22 mouse cellular contexts compared by ENCODE assay signal in the genomic region with DNA sequence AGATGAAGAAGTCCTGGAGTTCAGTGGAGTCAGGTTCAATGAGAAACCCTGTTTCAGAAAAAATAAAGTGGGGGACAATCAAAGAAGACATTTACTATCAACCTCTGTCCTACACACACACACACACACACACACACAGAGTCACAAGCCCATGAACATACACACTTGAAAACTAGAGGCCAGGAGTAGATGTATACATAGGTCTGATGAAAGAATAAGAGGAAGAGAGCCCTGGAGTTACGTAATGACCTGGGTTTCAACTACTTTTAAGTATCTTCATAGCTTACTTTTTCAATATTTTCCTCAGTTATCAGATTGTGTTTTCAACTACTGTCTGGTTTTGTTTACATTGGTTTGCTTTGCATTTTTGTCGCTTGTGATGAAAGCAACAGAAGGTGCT. TPM values are rescaled to one million over a fixed set of nuclear protein-coding genes. Genes with fewer than 3 reads are reported as not detected.
"Had no signal": no experiment of that assay in that cellular context is flagged by ENCODE, and none has a peak within 500 bp of the region (broad histone marks: within the 10 kb centered on the region; RNA-seq: fewer than 3 reads in every experiment).

No protein-coding gene starts in this region.

- H3K4me2 ChIP-seq: liver, embryonic 15.5 days; lung, embryonic 15.5 days; midbrain, embryonic 11.5 days; midbrain, embryonic 13.5 days; midbrain, embryonic 15.5 days; neural tube, embryonic 12.5 days had no signal

- DNase-seq: liver, postnatal 0 days; lung, adult 2 months; lung, postnatal 14 days; lung, postnatal 36 days; right cerebral cortex, postnatal 14 days; thymus, adult 2 months; thymus, postnatal 25 days; thymus, postnatal 4 days had no signal

- H3K9ac ChIP-seq: liver, embryonic 15.5 days; liver, postnatal 0 days; lung, embryonic 15.5 days; midbrain, embryonic 13.5 days; midbrain, embryonic 15.5 days; neural tube, embryonic 12.5 days had no signal

- H3K27ac ChIP-seq: liver, embryonic 15.5 days; lung, embryonic 15.5 days; macrophage; midbrain, embryonic 13.5 days; midbrain, embryonic 15.5 days; neural tube, embryonic 12.5 days had no signal

- ATAC-seq: liver, postnatal 0 days; lung, postnatal 0 days; midbrain, embryonic 13.5 days; midbrain, embryonic 15.5 days had no signal

- H3K9me3 ChIP-seq: liver, embryonic 15.5 days; lung, embryonic 15.5 days; midbrain, embryonic 13.5 days; midbrain, embryonic 15.5 days; neural tube, embryonic 12.5 days had no signal

- H3K36me3 ChIP-seq: liver, embryonic 15.5 days; lung, embryonic 15.5 days; midbrain, embryonic 13.5 days; midbrain, embryonic 15.5 days; neural tube, embryonic 12.5 days had no signal

- H3K27me3 ChIP-seq: liver, embryonic 15.5 days; lung, embryonic 15.5 days; megakaryocyte, embryonic 14.5 days; midbrain, embryonic 13.5 days; midbrain, embryonic 15.5 days; neural tube, embryonic 12.5 days had no signal

- H3K4me1 ChIP-seq: liver, embryonic 15.5 days; lung, embryonic 15.5 days; midbrain, embryonic 13.5 days; midbrain, embryonic 15.5 days; neural tube, embryonic 12.5 days had no signal

- H3K4me3 ChIP-seq: liver, embryonic 15.5 days; lung, embryonic 15.5 days; megakaryocyte, embryonic 14.5 days; midbrain, embryonic 13.5 days; midbrain, embryonic 15.5 days; neural tube, embryonic 12.5 days had no signal

RNA-seq across cellular contexts. Expression of gene Arhgef38, which starts 54.0 kb away (rescaled TPM):
- total RNA-seq: monocyte, adult 5-6 weeks; neutrophil, adult 5-6 weeks had no signal
- polyA plus RNA-seq: liver, embryonic 15.5 days; macrophage; neural tube, embryonic 12.5 days; neural tube, embryonic 14.5 days; spleen, adult 2 months; urinary bladder, adult 2 months had no signal
